Mouse (Mus musculus): Measurements from ENCODE around the gene Acp2.

Gene Acp2

GRCm38 (mm10) chr2:91256256-91257125, 53.8 kb downstream of the Acp2 start:
- DNase-seq (ENCODE audit: low spot score in 2 of 2): no peak

DNA sequence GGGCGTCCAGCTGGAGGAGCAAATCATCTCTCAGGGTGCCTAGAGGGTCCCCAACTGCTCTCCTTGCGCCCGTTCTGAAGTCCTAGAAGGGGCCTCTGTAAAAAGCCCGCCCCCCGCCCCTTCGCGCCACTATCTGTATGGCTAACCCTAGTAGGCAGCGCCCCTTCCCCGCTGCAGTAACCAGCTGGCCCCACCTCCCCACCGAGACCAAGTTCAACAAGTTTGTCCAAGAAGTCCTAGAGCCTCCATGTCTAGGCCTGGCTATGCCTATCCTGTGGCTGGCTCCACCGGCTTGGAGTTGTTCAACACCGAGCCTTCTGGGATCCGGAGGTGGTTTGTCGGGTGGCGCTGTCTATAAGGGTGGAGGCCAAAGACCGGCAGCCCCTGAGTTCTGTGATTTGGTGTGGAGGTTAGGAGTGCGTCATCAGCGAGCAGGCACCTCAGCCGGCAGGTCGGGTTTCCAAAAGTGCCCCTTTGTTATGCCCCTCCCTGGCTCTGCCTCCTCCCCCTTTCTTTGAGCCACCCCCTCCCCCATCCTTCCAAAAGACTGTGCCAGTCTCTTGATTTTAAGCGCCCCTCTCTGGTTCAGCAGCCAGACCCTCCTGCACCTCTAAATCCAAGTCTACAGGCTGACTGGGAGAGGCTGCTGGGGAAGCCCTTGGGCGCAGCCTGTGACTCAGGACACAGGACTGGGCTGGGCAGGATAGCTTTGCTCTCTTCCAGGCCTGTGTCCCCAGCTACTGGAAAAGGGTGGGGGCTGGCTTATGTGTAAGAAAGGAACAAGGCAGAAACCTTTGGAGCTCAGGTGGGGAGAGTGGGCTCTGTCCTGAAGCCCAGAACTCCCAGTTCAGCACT, 54.7 kb downstream of the Acp2 start:
- DNase-seq (ENCODE audit: low spot score in 2 of 2): no peak

DNA sequence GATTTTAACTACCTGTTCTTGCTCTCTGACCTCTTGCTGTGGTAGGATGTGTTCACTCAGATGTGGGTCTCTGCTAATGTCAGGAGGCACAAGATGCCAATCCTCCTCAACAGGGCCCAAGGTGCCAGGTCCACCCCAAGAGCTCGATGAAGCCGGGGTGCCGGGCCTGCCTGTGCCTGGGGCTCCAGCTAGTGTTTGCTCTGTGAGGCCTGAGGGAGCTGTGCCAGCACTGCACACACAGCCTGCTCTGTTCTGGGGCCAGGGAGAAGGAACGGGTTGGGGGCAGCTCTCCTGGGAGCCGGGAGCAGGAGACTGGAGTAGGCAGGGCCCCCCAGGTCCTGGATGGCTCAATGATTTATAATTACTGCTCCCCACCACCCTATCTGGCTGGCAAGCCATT, 55.4 kb downstream of the Acp2 start:
- DNase-seq (ENCODE audit: low spot score in 2 of 2): no peak

DNA sequence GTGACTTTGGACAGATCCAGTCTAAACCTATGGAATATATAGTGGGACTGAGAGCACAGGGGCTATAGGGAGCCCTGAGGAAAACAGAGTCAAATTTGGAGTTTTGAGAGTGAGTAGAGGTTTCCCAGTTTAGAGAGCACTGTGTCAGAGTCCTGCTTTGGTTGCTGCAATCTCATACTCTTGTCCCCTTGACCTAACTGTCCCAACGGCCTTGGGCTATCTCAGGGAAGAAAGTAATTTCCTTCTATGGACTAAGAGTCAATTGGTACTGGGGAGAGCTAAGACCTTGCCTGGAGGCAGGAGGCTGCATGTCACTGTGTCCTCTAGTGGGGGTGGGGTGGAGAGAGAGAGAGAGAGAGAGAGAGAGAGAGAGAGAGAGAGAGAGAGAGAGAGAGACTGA, 56.1 kb downstream of the Acp2 start:
- no peak for DNase-seq (ENCODE audit: low spot score in 2 of 2)

- DNase-seq (ENCODE audit: low spot score in 2 of 2): no peak
Measured at GRCm38 (mm10) chr2:91259493-91259892, 56.8 kb downstream of the Acp2 start.

Data from left cerebral cortex, adult 9 months (tissue).